Mouse (Mus musculus) embryonic facial prominence, embryonic 10.5 days (tissue): ENCODE results near the gene Vwa1. TPM values are rescaled to one million over a fixed set of nuclear protein-coding genes. Genes with fewer than 3 reads are reported as not detected.

Experiments used
- DNase-seq: peaks from one replicate; pipeline ENCODE4 v3.0.0-alpha.2; 2017; ENCODE audit warnings: low spot score
- H3K27ac ChIP-seq: fragments of 300-500 bp; sonication (generic); replicated peaks from 2 replicates; pipeline ENCODE4 v1.5.1; 2016; ENCODE audit warnings: mild to moderate bottlenecking
- H3K27me3 ChIP-seq: fragments of 300-500 bp; sonication (generic); replicated peaks from 2 replicates; pipeline ENCODE4 v1.6.1; 2016; ENCODE audit warnings: low read depth, mild to moderate bottlenecking; ENCODE audit not compliant: poor library complexity, severe bottlenecking
- H3K36me3 ChIP-seq: fragments of 300-500 bp; sonication (generic); replicated peaks from 2 replicates; pipeline ENCODE4 v1.6.1; 2016; ENCODE audit warnings: mild to moderate bottlenecking, moderate library complexity
- H3K4me1 ChIP-seq: fragments of 300-500 bp; sonication (generic); 2 replicates; pipeline ENCODE4 v1.6.1; 2016
- H3K4me3 ChIP-seq: fragments of 300-500 bp; sonication (generic); 2 replicates; pipeline ENCODE4 v1.5.1; 2016; ENCODE audit warnings: mild to moderate bottlenecking, moderate library complexity
- H3K9me3 ChIP-seq: fragments of 300-500 bp; sonication (generic); 2 replicates; pipeline ENCODE4 v1.6.1; 2016; ENCODE audit warnings: mild to moderate bottlenecking
- WGBS: fragments of 180-500 bp; shearing (Covaris S2); methylation state at CpG from one replicate; pipeline ENCODE4 v1.1.7; 2016; 5-methylcytosine and 5-hydroxymethylcytosine counted together
- polyA plus RNA-seq: library from polyadenylated mRNA; unstranded; fragments of >200 nt; fragmentation: Nextera tagmentation; extraction: Ambion mirVana; gene quantifications from 2 replicates; pipeline ENCODE4 v1.2.1, GENCODE M21; 2016

The Vwa1 gene
- polyA plus RNA-seq, 1 experiment from 2014 or later = 8.6 TPM

DNA sequence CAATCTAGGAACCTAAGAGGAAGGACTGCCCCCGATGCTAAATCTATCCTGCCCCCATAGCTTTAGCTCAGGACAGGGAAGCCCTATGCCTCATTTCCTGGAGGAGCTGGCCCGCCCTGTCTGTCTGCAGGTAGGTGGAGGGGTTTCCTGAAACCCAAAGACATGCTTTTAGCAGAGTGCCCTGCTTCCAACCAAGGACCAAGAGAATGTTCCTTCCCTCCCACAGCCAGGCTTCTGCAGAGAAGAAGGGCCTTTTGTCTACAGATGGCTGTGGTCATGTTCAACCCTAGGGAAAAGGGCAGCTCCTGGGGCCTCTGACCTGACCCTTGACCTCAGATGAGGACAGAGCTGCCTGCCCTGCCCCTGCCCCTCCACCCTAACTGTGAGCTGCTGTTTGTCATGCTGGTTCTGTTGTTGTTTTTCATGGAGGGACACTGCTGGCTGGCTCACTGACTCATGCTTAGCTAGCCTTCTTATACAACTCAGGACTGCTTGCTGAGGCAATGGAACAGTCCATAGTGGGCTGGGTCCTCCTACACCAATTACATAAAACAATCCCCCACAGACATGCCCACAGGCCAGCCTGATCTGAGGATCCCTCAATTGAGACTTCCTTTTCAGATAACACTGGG is 2.3 kb upstream of the Vwa1 start:
- WGBS = 23% methylated on average over 2 of the region's 2 CpGs
- Histone ChIP-seq H3K4me1 (peaks cover 53% of the 10 kb centered on the region), H3K9me3 (no peaks in the 10 kb centered on the region), H3K36me3 (0 out of 2 replicates have a peak, but pooled peaks cover 3% of the 10 kb centered on the region), H3K27me3 (peaks cover 41% of the 10 kb centered on the region), H3K27ac (peak overlapping the region; percentile 30; the same call in 1 of the 2 replicates), H3K4me3 (0 out of 2 replicates have a peak overlapping the region, but pooled peaks have one; percentile 0)
- peak; percentile 44 for DNase-seq

GRCm38 (mm10) chr4:155775855-155776254 is 1.4 kb upstream of the Vwa1 start:
- peaks cover 51% of the 10 kb centered on the region for H3K27me3 ChIP-seq
- 0 out of 2 replicates have a peak, but pooled peaks cover 3% of the 10 kb centered on the region for H3K36me3 ChIP-seq
- 82% methylated on average over 3 of the region's 3 CpGs for WGBS
- no peak overlapping the region for H3K27ac ChIP-seq
- no peaks in the 10 kb centered on the region for H3K9me3 ChIP-seq
- H3K4me3 ChIP-seq = no peak overlapping the region
- DNase-seq = no peak
- peaks cover 51% of the 10 kb centered on the region for H3K4me1 ChIP-seq

GRCm38 (mm10) chr4:155774971-155775740 is 658 bp upstream of the Vwa1 start:
- H3K36me3 ChIP-seq = 0 out of 2 replicates have a peak, but pooled peaks cover 3% of the 10 kb centered on the region
- H3K4me3 ChIP-seq = peak overlapping the region; percentile 55
- H3K27me3 ChIP-seq = peaks cover 55% of the 10 kb centered on the region
- peak overlapping the region; percentile 59; the same call in 1 of the 2 replicates for H3K27ac ChIP-seq
- peaks cover 54% of the 10 kb centered on the region for H3K4me1 ChIP-seq
- 61% methylated on average over 9 of the region's 9 CpGs for WGBS
- DNase-seq = peak; percentile 9
- no peaks in the 10 kb centered on the region for H3K9me3 ChIP-seq

- peaks cover 65% of the 10 kb centered on the region for H3K4me1 ChIP-seq
- H3K9me3 ChIP-seq = no peaks in the 10 kb centered on the region
- peak overlapping the region; percentile 55 for H3K4me3 ChIP-seq
- H3K36me3 ChIP-seq = 0 out of 2 replicates have a peak, but pooled peaks cover 3% of the 10 kb centered on the region
- H3K27ac ChIP-seq = peak overlapping the region; percentile 59; the same call in 1 of the 2 replicates
- H3K27me3 ChIP-seq = peaks cover 55% of the 10 kb centered on the region
- WGBS = 35% methylated on average over 5 of the region's 5 CpGs
- peak; percentile 14 for DNase-seq
These were observed 991 bp downstream of the Vwa1 start for GRCm38 (mm10) chr4:155773335-155774078.

DNA sequence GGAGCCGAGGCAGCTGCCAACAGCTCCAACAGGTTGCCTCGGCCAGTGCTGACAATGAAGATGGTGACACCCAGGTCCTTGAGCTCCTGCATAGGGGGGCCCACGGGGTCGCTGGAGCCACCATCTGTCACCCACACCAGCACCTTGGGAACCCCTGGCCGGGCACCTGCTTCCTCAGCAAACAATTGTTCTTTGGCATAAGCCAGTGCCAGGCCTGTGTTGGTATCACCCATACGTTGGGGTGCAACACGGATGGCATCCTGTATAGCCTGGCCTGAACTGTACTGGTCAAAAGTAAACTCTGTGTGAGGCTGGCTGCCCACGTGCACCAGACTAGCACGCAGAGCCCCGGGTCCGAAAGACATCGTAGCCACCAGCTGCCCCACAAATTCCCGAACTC is 1.7 kb downstream of the Vwa1 start:
- Histone ChIP-seq H3K27me3 (peaks cover 55% of the 10 kb centered on the region), H3K27ac (no peak overlapping the region), H3K36me3 (0 out of 2 replicates have a peak, but pooled peaks cover 3% of the 10 kb centered on the region), H3K4me1 (peaks cover 64% of the 10 kb centered on the region), H3K4me3 (no peak overlapping the region), H3K9me3 (no peaks in the 10 kb centered on the region)
- no peak for DNase-seq
- WGBS = 90% methylated on average over 13 of the region's 13 CpGs

DNA sequence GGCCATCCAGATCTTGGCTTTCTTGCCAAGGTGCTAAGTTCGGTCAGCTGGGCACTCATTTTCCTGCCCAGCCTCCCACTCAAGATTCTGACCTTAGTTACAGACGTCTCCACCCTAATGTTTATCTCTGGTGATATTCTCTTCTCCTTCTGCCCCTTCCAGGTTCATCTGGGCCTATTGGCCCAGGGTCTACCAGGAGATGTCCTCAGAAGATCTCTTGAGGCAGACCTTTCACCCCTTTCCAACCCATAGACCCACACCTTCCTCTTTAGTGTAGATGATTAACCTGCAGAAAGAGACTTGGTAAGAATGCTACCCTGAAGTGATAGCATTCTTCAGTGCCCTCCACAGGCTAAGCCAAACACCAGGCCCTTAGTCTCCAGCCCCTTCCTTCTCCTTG is 2.8 kb downstream of the Vwa1 start:
- Histone ChIP-seq H3K9me3 (no peaks in the 10 kb centered on the region), H3K4me1 (peaks cover 54% of the 10 kb centered on the region), H3K27me3 (peaks cover 55% of the 10 kb centered on the region), H3K27ac (no peak overlapping the region), H3K36me3 (0 out of 2 replicates have a peak, but pooled peaks cover 3% of the 10 kb centered on the region), H3K4me3 (no peak overlapping the region)
- no peak for DNase-seq
- WGBS = 90% methylated on average over 2 of the region's 2 CpGs

DNA sequence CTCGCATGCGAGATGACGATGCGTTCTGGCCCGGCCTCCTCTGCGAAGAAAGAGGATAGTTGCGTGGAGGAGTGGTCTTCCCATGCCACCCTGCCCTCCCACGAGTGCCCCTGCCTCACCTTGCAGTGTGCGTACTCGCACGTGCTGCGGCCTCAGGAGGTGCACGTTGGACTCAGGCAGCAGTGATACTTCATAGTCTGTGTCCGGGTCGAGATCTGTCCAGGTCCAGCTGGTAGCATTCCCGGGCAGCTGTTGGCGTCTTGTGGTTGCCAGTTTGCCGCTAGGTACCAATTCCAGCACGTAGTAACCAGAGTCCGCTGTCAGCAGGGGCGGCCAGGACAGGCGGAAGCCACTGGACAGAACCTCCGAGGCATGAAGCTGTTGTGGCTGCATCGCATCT is 3.9 kb downstream of the Vwa1 start:
- Histone ChIP-seq H3K4me1 (peaks cover 45% of the 10 kb centered on the region), H3K36me3 (0 out of 2 replicates have a peak, but pooled peaks cover 3% of the 10 kb centered on the region), H3K9me3 (no peaks in the 10 kb centered on the region), H3K27ac (peak overlapping the region; percentile 96), H3K27me3 (peaks cover 52% of the 10 kb centered on the region), H3K4me3 (peak overlapping the region; percentile 71)
- 42% methylated on average over 24 of the region's 24 CpGs for WGBS
- no peak for DNase-seq

- Histone ChIP-seq H3K9me3 (no peaks in the 10 kb centered on the region), H3K4me3 (peak overlapping the region; percentile 71), H3K36me3 (0 out of 2 replicates have a peak, but pooled peaks cover 3% of the 10 kb centered on the region), H3K27me3 (peaks cover 46% of the 10 kb centered on the region), H3K27ac (peak overlapping the region; percentile 96), H3K4me1 (peaks cover 39% of the 10 kb centered on the region)
- DNase-seq = peak; percentile 94
- under 1% methylated on average over 39 of the region's 39 CpGs for WGBS
These were observed 4.5 kb downstream of the Vwa1 start for GRCm38 (mm10) chr4:155769880-155770512.

GRCm38 (mm10) chr4:155769496-155769879 is 5.0 kb downstream of the Vwa1 start:
- peaks cover 41% of the 10 kb centered on the region for H3K27me3 ChIP-seq
- 62% methylated on average over 5 of the region's 5 CpGs for WGBS
- no peak for DNase-seq
- H3K36me3 ChIP-seq = 0 out of 2 replicates have a peak, but pooled peaks cover 3% of the 10 kb centered on the region
- no peaks in the 10 kb centered on the region for H3K9me3 ChIP-seq
- H3K4me1 ChIP-seq = peaks cover 33% of the 10 kb centered on the region
- H3K4me3 ChIP-seq = peak overlapping the region; percentile 71
- peak overlapping the region; percentile 96 for H3K27ac ChIP-seq

- H3K9me3 ChIP-seq = no peaks in the 10 kb centered on the region
- peaks cover 14% of the 10 kb centered on the region for H3K36me3 ChIP-seq
- no peak for DNase-seq
- H3K27me3 ChIP-seq = no peaks in the 10 kb centered on the region
- H3K4me3 ChIP-seq = peak overlapping the region; percentile 87
- peaks cover 33% of the 10 kb centered on the region for H3K4me1 ChIP-seq
- 90% methylated on average over 3 of the region's 3 CpGs for WGBS
- no peak overlapping the region for H3K27ac ChIP-seq
These were observed 12.1 kb downstream of the Vwa1 start for GRCm38 (mm10) chr4:155762357-155762756.

- no peak for DNase-seq
- H3K36me3 ChIP-seq = peaks cover 22% of the 10 kb centered on the region
- no peaks in the 10 kb centered on the region for H3K27me3 ChIP-seq
- no peaks in the 10 kb centered on the region for H3K9me3 ChIP-seq
- WGBS = 3% methylated on average over 28 of the region's 28 CpGs
- peaks cover 33% of the 10 kb centered on the region for H3K4me1 ChIP-seq
- peak overlapping the region; percentile 87 for H3K4me3 ChIP-seq
- peak overlapping the region; percentile 75 for H3K27ac ChIP-seq
These were observed 13.0 kb downstream of the Vwa1 start for GRCm38 (mm10) chr4:155761356-155762099.
